Mouse (Mus musculus) left cerebral cortex, adult 9 months (tissue): ENCODE measurements around the gene Hmgcll1.
"Not testable (repeated sequence)": the region's sequence is repeated elsewhere in the genome, so short reads cannot be mapped to it uniquely, and the experiment has no call there.

ENCODE experiments used
- DNase-seq, 2 experiments: peaks; one replicate each; pipeline ENCODE4 v3.0.0; 2022; ENCODE audit warnings: low spot score in 2 of 2

Hmgcll1 gene

DNA sequence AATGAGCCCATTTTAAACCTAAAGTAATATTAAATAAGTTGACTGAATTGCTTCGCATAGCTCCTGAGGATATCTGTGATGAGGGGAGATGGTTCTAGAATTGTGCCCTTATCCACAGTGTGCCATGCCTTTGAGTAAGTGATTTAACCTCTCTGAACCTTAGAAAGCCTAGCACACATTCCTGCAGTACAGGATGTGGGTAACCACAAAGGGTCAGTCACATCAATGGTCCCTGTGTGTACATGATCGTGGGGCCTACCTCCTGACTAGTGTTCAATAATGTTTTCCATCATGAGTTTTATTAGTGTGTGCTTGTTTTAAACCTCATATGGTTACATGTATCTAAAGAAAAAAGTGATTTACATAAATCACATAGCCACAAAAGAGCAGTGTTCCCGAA is 46.3 kb downstream of the Hmgcll1 start:
- DNase-seq: no peak

DNA sequence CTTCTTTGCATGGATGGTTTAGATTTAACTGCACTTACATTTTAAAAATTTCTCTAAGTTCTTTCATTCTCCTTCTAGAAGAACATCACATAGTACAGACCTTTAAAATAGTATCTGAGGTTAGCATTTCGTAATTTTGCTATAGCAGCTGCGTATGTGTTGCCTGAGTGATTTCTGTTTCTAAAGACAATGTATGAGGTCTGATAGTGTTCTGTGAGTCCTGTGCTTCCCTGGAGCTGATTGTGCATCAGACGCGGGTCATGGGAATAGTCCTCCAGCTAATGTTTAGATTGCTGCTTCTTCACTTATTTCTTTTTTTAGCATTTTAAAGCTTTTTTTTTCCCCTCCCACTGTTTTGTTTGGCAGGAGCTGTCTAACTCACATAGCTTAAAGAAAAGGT is 46.8 kb downstream of the Hmgcll1 start:
- no peak for DNase-seq

DNA sequence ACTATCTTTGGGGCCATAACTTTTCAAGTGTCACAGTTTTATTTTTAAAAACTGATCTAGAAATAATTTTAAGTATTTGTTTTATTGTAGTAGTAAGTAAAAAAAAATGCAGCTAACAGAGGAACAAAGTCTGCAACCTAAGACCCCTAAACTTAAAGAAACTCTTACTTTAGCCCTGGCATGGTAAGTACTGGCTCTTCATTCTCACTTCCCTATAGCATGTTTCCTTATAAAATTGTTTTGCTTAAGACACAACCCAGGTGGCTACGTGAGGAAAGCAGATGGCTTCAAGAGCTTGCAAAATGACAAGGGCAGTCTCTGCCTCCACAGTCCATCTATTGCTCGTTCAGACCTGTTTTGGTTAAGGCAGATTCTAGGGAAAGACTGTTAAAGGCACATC is 49.5 kb downstream of the Hmgcll1 start:
- no peak for DNase-seq

DNA sequence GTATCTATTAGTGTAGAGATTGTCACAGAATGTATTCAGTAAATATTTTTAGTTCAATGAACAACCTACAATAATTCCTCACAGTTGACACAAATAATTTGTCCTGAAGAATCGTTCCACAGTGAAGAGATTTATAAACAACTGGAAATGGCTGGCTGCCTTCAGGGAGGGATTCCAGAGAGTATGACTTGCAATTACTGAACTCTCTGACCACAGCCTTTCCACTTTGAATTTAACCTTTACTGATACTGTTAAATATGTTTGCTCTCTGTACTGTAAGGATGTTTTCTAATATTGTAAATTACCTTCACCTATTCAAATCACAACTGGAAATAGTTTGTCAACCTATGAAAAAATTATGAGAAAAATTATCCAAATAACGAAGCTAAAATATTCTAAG is 76.9 kb downstream of the Hmgcll1 start:
- DNase-seq: no peak

DNA sequence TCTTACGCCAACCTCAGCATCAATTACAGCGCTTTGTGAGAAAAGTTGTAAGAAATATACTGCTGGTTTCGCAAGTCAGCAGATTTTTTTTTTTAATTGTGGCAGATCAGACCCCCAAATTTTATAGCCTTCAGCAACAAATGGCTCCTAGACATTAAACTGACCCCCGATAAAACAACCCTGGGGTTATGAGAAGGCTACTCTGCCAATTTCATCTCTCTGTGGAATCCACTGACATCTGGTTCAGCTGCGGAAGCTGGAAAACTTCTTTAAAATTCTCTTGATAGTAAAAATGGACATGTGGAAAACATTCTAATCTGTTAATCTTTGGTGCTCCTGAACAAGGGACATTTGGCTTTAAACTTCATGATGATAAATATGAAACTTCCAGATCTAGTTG is 82.6 kb downstream of the Hmgcll1 start:
- no peak for DNase-seq

DNA sequence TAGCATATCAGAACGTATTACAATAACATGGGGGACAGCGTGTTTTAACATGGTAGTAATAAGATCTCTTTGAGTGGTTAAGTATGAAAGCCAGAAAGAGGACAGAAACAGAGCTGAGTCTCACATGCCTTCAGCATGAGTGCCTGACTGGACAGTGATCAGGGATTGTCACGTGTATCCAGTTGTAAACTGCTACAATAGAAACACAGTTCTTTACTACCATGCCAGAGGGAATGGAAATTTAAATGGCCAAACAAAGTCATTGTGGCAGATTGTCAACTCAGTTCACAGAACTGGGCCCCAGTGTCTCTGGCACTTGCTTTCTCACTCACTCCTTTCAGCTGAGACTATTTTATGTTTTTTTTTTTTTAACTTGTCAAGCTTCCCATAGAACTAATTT is 85.3 kb downstream of the Hmgcll1 start:
- DNase-seq: no peak

DNA sequence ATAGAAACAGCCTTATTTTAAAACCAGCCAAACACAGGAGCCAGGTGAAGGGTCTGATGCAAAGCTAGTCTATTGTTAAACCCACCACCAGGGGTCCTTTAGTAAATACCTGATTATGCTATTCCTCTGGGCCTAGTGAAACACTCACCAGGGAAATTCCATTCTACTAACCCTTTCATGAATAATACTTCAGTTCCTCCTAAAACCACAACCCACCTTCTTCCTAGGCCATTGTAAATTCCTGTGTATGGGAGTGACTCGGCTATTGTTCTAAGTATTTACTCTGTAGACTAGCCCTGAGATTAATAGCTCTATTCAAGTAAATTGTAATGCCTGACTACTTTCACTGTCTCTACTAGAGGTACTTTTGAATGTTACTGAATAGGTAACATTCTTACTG is 89.8 kb downstream of the Hmgcll1 start:
- not testable (repeated sequence) for DNase-seq

DNA sequence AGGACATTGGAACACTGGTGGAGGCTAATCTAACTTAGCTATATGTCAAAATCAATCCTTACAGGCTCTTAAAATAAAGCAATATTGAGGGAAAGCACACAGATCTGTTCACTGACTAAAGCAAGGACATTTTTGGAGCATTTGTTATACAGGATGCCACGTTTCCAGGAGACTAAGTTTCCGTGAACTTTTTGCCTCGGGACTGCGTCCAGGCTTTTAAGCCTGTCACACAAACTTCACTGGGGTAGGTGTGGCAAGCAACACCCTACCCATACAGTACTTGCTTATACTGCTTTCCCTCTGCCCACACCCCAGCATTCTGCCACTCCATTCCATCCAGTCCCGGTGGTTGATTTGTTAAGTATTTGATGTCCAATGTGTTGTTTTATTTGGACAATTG is 90.2 kb downstream of the Hmgcll1 start:
- DNase-seq: no peak

DNA sequence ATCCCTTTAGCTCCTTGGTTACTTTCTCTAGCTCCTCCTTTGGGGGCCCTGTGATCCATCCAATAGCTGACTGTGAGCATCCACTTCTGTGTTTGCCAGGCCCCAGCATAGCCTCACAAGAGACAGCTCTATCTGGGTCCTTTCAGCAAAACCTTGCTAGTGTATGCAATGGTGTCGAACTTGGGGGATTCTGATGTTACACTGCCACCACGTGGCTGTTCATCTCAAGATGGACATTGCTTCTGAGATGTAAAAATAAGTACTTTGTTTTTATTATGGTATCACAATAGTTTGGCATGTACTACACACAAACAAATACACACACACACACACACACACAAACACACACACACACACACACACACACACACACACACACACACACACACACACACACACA is 108.2 kb downstream of the Hmgcll1 start:
- peak in 1 of 2 experiments; percentile 71 for DNase-seq

DNA sequence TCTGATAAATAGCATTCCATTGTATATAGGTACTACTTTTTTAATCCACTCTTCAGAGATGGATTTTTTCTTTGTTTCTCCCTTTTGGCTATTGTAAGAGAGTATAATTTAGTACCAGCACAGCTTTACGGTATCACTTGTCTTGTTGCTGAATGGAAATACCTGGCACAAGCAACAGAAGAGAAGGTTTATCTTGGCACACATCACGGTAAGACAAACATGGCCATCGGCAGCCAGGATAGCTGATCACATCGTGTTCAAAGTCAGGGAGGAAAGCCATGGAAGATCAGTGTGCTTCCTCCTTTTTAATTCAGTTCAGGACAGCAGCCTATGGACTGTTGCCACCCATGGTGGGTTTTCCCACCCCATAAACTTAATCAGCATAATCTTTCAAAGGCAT is 109.6 kb downstream of the Hmgcll1 start:
- no peak for DNase-seq

DNA sequence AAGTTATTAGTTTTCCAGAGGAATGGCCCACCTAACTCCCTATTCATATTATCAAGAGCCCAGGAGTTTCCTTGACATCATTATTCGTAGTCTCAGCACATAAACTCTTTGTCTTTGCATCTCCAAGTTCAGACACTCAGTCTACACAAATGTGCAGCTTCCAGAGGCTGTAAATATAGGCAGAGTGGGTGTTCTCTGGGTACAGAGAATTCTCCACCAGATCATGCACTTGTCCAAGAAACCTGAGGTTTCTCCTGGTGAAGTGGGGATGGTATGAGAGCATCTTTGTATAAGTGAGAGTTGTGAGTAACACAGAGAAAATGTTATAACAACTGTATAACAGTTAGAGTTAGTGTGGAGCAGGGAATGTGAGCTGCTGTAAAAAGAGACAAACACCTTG is 114.7 kb downstream of the Hmgcll1 start:
- DNase-seq: no peak

DNA sequence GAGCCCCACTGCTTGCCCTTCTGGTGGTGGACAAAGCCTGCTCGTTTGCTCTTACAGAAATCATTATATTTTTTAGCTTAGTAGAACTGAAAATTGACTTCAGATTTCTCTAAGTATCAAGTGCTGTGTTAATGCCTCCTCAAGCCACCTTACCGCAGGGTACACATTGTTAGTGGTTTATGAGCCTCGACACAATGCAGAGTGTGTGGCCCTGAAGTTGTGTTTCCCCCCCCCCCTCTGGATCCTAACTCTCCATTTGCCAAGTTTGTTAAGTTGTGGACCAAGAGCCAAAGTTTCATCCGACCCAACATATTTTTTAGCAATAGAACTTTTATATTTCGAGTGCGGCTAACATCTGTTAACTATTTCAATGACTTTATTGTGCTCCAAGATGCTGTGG is 119.4 kb downstream of the Hmgcll1 start:
- no peak for DNase-seq

DNA sequence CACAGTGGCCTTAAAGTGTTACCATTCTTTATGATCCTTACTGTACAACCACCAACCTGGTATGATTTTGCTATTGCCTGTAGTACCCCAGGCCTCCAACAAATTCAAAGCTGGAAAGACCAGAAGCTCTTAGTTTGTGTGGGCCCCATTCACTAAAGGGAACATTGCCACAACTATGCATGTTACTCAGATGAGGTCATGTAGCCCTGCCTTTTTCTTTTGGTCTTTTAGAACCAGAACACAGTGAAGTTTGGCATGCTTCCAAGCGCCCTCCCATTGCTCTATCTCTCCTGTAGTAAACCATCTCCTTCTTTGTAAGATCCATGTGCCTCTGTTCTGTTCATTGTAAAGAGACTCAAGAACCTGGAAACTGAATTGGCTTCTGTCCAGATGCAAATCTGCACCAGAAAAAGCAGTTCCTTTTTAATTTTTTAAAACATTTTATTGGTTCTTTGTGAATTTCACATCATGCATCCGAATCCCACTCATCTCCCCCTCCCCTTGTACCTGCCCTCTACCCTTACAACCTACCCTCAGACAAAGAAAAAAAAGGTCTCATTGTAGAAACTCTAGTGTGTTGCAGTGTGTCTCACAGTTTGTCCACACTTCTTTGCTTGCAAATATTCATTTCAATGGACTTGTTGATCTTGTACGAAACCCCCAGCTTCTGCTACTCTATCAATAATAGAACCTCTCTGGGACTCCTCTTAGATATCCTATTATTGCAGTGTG is 123.9 kb downstream of the Hmgcll1 start:
- no peak for DNase-seq

DNA sequence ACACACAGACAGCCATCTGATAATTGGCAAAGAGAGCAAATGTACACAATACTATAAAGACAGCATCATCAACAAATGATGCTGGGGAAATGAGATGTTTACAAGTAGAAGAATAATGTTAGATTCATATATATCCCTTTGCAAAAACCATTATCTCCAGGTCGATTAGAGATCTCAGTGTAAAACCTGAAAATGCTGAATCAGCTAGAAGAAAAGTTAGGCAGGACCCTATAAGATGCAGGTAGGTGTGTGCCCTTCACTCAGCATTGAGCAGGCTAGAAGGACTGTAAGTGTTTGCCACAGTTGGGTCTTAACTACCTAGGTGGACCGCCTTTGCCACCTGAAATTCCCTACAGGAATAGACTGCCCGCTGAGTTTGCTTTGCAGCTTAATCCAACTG is 130.9 kb downstream of the Hmgcll1 start:
- no peak for DNase-seq

DNA sequence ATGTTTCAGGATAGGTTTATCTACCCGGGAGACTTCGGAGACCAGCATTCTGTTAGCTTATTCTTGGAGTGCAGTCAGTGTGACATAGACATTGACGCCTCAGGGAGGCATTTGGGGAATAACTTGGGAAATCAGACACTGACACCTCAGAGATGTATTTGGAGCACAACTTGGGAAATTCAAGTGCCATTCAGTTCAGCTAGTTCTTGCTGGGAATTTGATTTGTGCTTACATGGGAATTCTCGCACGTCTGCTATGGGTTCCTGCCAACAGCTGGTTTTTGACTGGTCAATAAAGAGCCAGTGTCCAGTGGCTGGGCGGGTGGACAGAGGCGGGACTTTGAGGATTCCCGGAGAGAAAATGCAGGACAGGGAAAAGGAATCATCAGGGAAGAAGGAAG is 147.8 kb downstream of the Hmgcll1 start:
- no peak for DNase-seq

DNA sequence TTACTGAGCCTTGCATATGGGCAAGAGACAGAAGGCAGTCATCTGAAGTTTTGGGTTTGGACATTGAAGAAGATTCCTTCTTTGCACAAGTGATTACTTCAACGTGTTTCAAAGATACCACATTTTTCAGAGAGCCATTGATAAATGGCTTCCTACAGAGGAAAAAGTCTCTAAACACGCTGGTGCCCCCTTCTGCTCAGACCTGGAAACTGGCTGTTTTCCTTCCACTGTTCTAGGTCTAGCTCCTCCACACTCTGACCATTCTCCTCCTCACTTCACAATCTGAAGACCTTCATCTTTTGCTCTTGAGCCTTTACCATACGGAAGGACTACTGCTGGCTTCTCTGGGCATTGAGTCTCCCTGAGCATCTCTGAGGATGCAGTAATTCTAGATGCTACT is 153.7 kb downstream of the Hmgcll1 start:
- peak in 1 of 2 experiments; percentile 13 for DNase-seq

DNA sequence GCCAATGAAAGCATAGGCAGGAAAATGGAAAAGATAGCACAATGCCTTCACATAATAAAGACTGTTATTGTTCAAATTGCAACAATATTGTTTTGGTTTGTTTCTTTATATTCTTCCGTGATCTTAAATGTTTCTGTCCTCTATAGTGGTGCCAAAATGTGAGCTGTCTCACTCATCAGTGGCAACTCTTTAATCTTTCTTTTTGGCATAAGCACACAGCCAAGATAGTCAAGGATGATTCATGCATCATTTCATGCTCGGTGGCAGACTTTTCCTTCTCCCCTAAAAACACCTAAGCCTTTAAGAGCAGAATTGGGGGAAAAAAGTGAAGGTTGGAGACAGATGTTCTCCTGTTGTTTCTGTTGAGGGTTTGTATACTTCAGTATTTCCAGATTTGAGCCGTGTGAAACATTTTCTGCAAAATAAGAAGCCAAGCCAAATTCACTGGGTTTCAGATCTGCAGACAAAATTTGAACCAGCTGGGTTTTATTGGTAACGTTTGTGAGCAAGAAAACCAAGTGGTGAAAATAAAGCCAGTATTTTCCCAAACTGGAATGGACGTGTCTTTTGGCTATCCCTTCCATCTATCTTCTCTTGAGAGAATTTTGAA is 158.1 kb downstream of the Hmgcll1 start:
- no peak for DNase-seq

DNA sequence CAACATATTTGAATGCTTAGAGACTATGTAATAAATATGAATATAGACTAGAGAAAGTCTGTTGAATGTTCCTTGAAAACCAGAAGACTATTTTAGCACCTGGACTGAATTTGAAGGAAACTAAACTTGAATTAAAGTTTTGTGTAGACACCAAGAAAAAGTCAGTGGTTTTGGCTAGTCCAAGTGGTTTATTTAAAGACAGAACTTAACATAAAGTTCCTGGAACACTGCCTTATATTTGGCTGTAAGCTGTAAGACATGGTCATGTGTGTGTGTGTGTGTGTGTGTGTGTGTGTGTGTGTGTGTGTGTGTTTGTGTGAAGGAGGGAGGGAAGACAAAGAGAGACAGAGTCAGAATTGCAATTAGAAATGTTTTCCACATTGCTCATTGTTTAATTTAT is 164.6 kb downstream of the Hmgcll1 start:
- DNase-seq: no peak
